Mouse (Mus musculus) lung, embryonic 14.5 days (tissue): ENCODE measurements around the gene Fxn. TPM values are rescaled to one million over a fixed set of nuclear protein-coding genes. Genes with fewer than 3 reads are reported as not detected.

Source experiments
- ATAC-seq: fragments of 200-750 bp; cut with Nextera tagmentation; 2 replicates; pipeline ENCODE4 v1.8.0; 2017; ENCODE audit warnings: mild to moderate bottlenecking, moderate TSS enrichment, moderate library complexity; ENCODE audit not compliant: insufficient read depth
- DNase-seq: peaks from one replicate; pipeline ENCODE4 v3.0.0-alpha.2; 2015
- H3K27ac ChIP-seq: fragments of 300-500 bp; sonication (generic); 2 replicates; pipeline ENCODE4 v1.5.1; 2014; ENCODE audit warnings: low read depth, mild to moderate bottlenecking, moderate library complexity
- H3K27me3 ChIP-seq: fragments of 300-500 bp; sonication (generic); 2 replicates; pipeline ENCODE4 v1.6.1; 2014; ENCODE audit warnings: low read length, control low read depth; ENCODE audit not compliant: insufficient read depth
- H3K36me3 ChIP-seq: fragments of 300-500 bp; sonication (generic); 2 replicates; pipeline ENCODE4 v1.6.1; 2014; ENCODE audit warnings: control low read depth; ENCODE audit not compliant: insufficient read depth
- H3K4me1 ChIP-seq: fragments of 300-500 bp; sonication (generic); 2 replicates; pipeline ENCODE4 v1.6.1; 2014; ENCODE audit warnings: antibody characterized with exemption, control low read depth; ENCODE audit not compliant: insufficient read depth
- H3K4me2 ChIP-seq: fragments of 300-500 bp; sonication (generic); 2 replicates; pipeline ENCODE4 v1.6.1; 2014; ENCODE audit warnings: mild to moderate bottlenecking
- H3K4me3 ChIP-seq: fragments of 300-500 bp; sonication (generic); 2 replicates; pipeline ENCODE4 v1.5.1; 2014; ENCODE audit warnings: low read depth, low read length
- H3K9ac ChIP-seq: fragments of 300-500 bp; sonication (generic); 2 replicates; pipeline ENCODE4 v1.6.1; 2014
- H3K9me3 ChIP-seq: fragments of 300-500 bp; sonication (generic); 2 replicates; pipeline ENCODE4 v1.6.1; 2016; ENCODE audit warnings: low read depth, low read length, control low read depth
- CTCF ChIP-seq: IDR thresholded peaks from 2 replicates; pipeline ENCODE4 v1.5.1; 2016; ENCODE audit warnings: antibody characterized with exemption, low read depth
- WGBS: fragments of 180-500 bp; shearing (Covaris S2); extraction: QIAGEN DNeasy Blood & Tissue Kit; methylation state at CpG from one replicate; pipeline ENCODE4 v1.1.7; 2014; 5-methylcytosine and 5-hydroxymethylcytosine counted together
- polyA plus RNA-seq: library from polyadenylated mRNA; unstranded; fragments of >200 nt; fragmentation: Nextera tagmentation; extraction: Ambion mirVana; gene quantifications from 2 replicates; pipeline ENCODE4 v1.2.1, GENCODE M21; 2014

Gene Fxn
- 51.2 and 52.9 TPM in 2 replicates for polyA plus RNA-seq

DNA sequence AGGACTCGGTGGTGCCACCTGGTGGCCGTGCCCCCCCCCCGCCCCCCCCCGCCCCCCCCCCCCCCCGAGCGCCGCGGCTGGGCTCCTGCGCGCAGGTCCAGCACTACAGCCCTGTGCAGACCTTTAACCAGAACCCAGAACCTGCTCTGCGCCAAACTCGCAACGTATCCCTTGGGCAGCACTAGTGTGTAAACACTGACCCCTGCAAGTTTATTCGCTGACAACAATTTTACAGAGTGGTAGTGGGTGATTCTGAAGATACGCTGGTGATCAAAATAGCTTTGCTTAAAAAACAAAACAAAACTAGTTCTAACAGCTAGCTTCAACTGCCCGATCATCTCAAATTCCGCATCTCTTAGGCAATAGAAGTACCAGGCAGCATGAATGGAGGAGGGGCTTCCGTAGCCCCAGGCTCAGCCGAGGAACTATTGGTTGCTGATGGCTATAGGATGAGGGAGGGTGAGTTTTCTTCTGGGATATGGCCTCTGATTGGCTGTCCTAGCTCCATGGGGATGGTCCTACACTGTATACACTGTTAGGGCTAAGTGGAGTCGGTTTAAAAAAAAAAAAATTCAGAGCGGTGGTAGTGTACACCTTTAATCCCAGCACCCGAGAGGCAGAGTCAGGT lies at the start of gene Fxn:
Gene Fxn (minus strand): TSS at position 5 of the 628 bp plus-strand sequence.
- 0 out of 2 replicates have a peak, but pooled peaks cover 4% of the 10 kb centered on the region for H3K4me1 ChIP-seq
- no peaks in the 10 kb centered on the region for H3K27me3 ChIP-seq
- TF ChIP-seq CTCF = no peak
- WGBS = 1% methylated on average over 16 of the region's 22 CpGs
- H3K27ac ChIP-seq = peak within 1 kb of the TSS; percentile 92
- no peaks in the 10 kb centered on the region for H3K9me3 ChIP-seq
- DNase-seq = peak; percentile 89
- peak within 1 kb of the TSS; percentile 64 for H3K4me3 ChIP-seq
- H3K36me3 ChIP-seq = peaks cover 4% of the 10 kb centered on the region; the same call in 1 of the 2 replicates
- peak within 1 kb of the TSS; percentile 78 for H3K9ac ChIP-seq
- peak; percentile 97 for ATAC-seq
- peak within 1 kb of the TSS; percentile 93 for H3K4me2 ChIP-seq

- no peak overlapping the region for H3K4me3 ChIP-seq
- H3K9ac ChIP-seq = no peak overlapping the region
- WGBS = 52% methylated on average over 2 of the region's 2 CpGs
- H3K36me3 ChIP-seq = no peaks in the 10 kb centered on the region
- TF ChIP-seq CTCF = no peak
- H3K4me1 ChIP-seq = peaks cover 5% of the 10 kb centered on the region; the same call in 1 of the 2 replicates
- no peaks in the 10 kb centered on the region for H3K27me3 ChIP-seq
- H3K4me2 ChIP-seq = no peak overlapping the region
- H3K9me3 ChIP-seq = no peaks in the 10 kb centered on the region
- DNase-seq (no peak), ATAC-seq (no peak)
- H3K27ac ChIP-seq = no peak overlapping the region
These were observed 47.5 kb upstream of the Fxn start for GRCm38 (mm10) chr19:24327921-24328320.

DNA sequence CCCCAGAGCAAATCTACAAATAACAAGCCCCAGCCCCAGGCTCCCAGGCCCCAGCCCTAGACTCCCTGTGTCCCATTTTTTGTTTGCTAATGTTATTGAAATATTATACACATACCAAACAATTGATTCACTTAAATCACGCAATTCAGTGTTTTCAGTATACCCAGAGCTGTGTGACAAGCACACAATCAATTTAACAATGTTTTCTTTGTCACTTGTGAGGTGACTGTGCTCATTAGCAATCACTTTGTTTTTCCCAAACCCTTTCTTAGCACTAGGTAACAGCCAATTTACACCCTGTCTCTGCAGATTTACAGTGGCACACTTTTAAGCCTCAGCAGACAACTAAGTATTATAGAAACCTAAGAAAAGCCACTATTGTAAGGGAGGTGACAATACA lies 46.6 kb upstream of the Fxn start:
- DNase-seq = no peak
- no peak overlapping the region for H3K27ac ChIP-seq
- no peak for TF ChIP-seq CTCF

GRCm38 (mm10) chr19:24325692-24326091 lies 45.3 kb upstream of the Fxn start:
- no peaks in the 10 kb centered on the region for H3K9me3 ChIP-seq
- no peak for ATAC-seq
- no peaks in the 10 kb centered on the region for H3K27me3 ChIP-seq
- H3K4me3 ChIP-seq = no peak overlapping the region
- H3K27ac ChIP-seq = no peak overlapping the region
- DNase-seq = no peak
- H3K4me2 ChIP-seq = no peak overlapping the region
- WGBS = 78% methylated on average over 6 of the region's 6 CpGs
- no peak overlapping the region for H3K9ac ChIP-seq
- no peak for TF ChIP-seq CTCF
- H3K4me1 ChIP-seq = peaks cover 5% of the 10 kb centered on the region; the same call in 1 of the 2 replicates
- H3K36me3 ChIP-seq = no peaks in the 10 kb centered on the region

More for the DNA sequence above, 46.6 kb upstream of the Fxn start:
- Histone ChIP-seq H3K27me3 (no peaks in the 10 kb centered on the region), H3K9me3 (no peaks in the 10 kb centered on the region), H3K4me2 (no peak overlapping the region), H3K4me3 (no peak overlapping the region), H3K9ac (no peak overlapping the region), H3K4me1 (peaks cover 5% of the 10 kb centered on the region; the same call in 1 of the 2 replicates), H3K36me3 (no peaks in the 10 kb centered on the region)
- 38% methylated on average over 1 of the region's 1 CpGs for WGBS
- ATAC-seq = no peak

DNA sequence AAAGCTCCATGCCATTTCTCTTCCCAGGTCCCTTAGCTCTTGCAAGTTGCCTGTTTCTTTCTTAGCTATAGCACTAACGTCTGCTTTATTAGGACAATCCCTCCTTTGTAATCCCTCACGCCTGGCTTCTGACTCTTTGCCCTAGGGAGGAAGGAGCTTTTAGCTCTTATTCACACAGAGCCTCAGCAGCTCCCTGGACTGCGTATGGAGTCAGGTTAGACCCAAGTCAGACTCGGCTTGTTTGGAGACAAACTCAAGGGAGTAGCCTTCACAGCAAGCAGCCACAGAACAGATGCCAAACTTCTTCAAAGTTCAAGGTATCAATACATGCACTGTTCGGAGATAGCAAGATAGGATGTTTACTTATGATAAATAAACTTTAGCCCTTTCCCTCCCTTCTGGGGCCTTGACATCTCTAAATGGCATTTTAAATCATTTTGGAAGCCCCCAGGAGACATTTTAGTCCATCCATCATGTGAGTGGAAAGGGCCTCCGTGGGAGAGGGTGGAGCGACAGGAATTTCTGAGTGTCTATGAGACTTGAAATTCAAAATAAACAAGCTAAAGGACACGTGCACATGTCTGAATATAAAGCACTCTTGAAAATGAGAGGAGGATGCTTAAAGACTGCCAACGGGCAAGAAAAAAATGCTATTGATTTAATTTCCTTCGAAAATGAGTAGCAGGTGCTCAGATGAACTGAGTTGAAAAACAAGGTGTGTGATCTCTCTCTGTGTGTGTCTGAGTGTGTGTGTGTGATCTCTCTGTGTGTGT lies 43.6 kb upstream of the Fxn start:
- peak; percentile 32 for DNase-seq
- no peak for ATAC-seq
- WGBS = 13% methylated on average over 10 of the region's 10 CpGs

GRCm38 (mm10) chr19:24321900-24322311 lies 41.5 kb upstream of the Fxn start:
- Histone ChIP-seq H3K9me3 (no peaks in the 10 kb centered on the region), H3K4me1 (peaks cover 5% of the 10 kb centered on the region; the same call in 1 of the 2 replicates), H3K4me2 (no peak overlapping the region), H3K27me3 (no peaks in the 10 kb centered on the region), H3K4me3 (no peak overlapping the region), H3K9ac (no peak overlapping the region), H3K36me3 (no peaks in the 10 kb centered on the region), H3K27ac (peak overlapping the region; percentile 66)
- 77% methylated on average over 8 of the region's 8 CpGs for WGBS
- ATAC-seq (no peak), DNase-seq (no peak)
- TF ChIP-seq CTCF = no peak

More for the DNA sequence above, 43.6 kb upstream of the Fxn start:
- H3K4me2 ChIP-seq = no peak overlapping the region
- H3K4me1 ChIP-seq = peaks cover 5% of the 10 kb centered on the region; the same call in 1 of the 2 replicates
- H3K4me3 ChIP-seq = no peak overlapping the region
- no peaks in the 10 kb centered on the region for H3K27me3 ChIP-seq
- peak overlapping the region; percentile 58; the same call in 1 of the 2 replicates for H3K27ac ChIP-seq
- H3K9me3 ChIP-seq = no peaks in the 10 kb centered on the region
- TF ChIP-seq CTCF = no peak
- no peak overlapping the region for H3K9ac ChIP-seq
- no peaks in the 10 kb centered on the region for H3K36me3 ChIP-seq
